In the genomic region with DNA sequence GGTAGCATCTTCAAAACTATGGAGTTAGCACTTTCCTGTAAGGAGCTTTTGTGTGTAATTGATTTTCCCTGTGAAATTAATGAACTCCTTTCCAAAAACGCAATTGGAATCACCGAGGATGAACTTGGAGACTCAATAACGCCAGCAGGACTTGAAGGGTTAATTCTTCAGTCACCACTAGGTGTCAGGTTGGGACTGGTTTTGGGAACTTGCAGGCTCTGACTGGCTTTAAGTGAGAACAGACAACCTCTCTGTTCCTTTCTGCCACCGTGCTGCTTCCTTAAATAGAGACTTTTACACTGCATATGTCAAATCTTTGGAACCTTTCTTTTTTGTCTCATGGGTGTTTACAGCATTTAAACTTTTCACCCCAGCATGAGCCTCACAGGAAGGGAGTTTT, we compare ENCODE assay signal across 7 mouse cellular contexts.
DNase-seq lines count a peak whose midpoint lies in the region; TF ChIP-seq lines count a peak whose summit lies in the region.

No protein-coding gene starts in this region.

- H3ac ChIP-seq in myocyte (ENCODE audit: control insufficient read depth, insufficient read length), result no peak overlapping the region

- no peak for TF ChIP-seq POLR2A in myocyte (IDR thresholded peaks at IDR 0.05; ENCODE audit: insufficient read length, low read depth)

- no peaks in the 10 kb centered on the region for H3K27me3 ChIP-seq in myocyte (ENCODE audit: control insufficient read depth, insufficient read depth, insufficient read length)

- peak; percentile 4 for DNase-seq in A20 (ENCODE audit: low read depth, low spot score)
- DNase-seq in ES-CJ7 (ENCODE audit: low read depth, low spot score), result peak; percentile 76
- DNase-seq in cerebellum, postnatal 10 days, result peak; percentile 82 to 87
- DNase-seq in frontal cortex, postnatal 36 days (ENCODE audit: low spot score in 2 of 2), result peak; percentile 58 to 92
- peak; percentile 62 to 73 for DNase-seq in layer of hippocampus, postnatal 10 days (ENCODE audit: low spot score in 2 of 2)
- no peak for DNase-seq in thymus, postnatal 10 days (ENCODE audit: low spot score in 2 of 2)

- H3K79me2 ChIP-seq in myocyte (ENCODE audit: control insufficient read depth, insufficient read depth), result no peaks in the 10 kb centered on the region

- H3K4me2 ChIP-seq in myocyte (ENCODE audit: low read depth), result peak overlapping the region; percentile 63

- no peaks in the 10 kb centered on the region for H3K36me3 ChIP-seq in myocyte (ENCODE audit: control insufficient read depth, insufficient read depth)

- no peak overlapping the region for H3K4me3 ChIP-seq in myocyte

TF ChIP-seq in myocyte, 11 proteins besides CTCF, POLR2A, EP300 and RAD21:
- TF ChIP-seq TCF3 (IDR thresholded peaks at IDR 0.05; ENCODE audit: insufficient read length, low read depth) (no peak), TCF12 (IDR thresholded peaks at IDR 0.05; ENCODE audit: insufficient read depth, poor library complexity, severe bottlenecking) (no peak), CEBPB (IDR thresholded peaks at IDR 0.05; ENCODE audit: insufficient read depth, poor library complexity, severe bottlenecking) (no peak), REST (IDR thresholded peaks at IDR 0.05; ENCODE audit: insufficient read depth, insufficient read length) (no peak), E2F4 (IDR thresholded peaks at IDR 0.05; ENCODE audit: insufficient read depth) (no peak), MYOG (IDR thresholded peaks at IDR 0.05; ENCODE audit: control insufficient read depth in 1 of 3, insufficient read depth in 1 of 3, insufficient read length in 2 of 3, low read depth in 2 of 3) (no peak)

Comparison
In these comparisons a context has a peak if more than half of its experiments do, and no peak if none do; other contexts are left out.
1. DNase-seq: peak in A20 (single experiment), ES-CJ7 (single experiment), cerebellum, postnatal 10 days (2 of 2), frontal cortex, postnatal 36 days (2 of 2) and layer of hippocampus, postnatal 10 days (2 of 2); none in thymus, postnatal 10 days (0 of 2).